Mouse (Mus musculus): ENCODE data around the gene Rfx7.
A peak's percentile ranks its signal among the peaks of the same experiment; 100 is the strongest.

Gene Rfx7

DNA sequence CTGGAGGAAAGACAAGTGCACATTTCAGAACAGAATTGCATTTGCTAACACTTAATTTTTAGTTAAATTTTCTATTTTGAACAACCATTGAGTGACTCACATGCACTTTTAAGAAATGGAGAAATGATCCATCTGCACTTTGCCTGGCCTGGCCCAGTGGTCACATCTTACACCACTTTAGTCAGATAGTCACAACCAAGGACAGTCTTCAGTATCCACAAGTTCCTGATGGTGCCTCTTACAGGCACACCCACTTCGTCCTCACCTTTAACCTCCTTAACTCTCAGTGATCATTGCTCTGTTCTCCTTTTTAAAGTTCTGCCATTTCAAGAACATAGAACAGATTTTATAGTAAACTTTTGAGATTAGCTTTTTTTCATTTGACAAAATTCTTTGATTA, 26.7 kb downstream of the Rfx7 start:
- DNase-seq = no peak

DNA sequence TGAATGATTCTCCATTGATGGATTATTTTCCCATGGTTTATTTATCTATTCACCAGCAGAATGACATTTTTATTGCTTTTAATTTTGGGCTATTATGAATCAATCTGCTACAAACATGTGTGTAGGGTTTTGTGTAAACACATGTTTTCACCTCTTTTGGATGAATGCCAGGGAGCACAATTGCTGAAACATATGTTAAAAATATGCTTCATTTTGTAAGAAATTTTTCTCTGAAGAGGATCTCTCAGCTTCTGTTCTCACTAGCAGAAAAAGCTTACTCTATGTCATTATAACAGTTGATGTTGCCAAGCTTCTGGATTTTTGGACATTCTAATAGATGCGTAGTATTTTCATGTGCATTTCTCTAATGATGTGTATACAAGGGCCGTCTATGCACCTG, 28.3 kb downstream of the Rfx7 start:
- DNase-seq = no peak

DNA sequence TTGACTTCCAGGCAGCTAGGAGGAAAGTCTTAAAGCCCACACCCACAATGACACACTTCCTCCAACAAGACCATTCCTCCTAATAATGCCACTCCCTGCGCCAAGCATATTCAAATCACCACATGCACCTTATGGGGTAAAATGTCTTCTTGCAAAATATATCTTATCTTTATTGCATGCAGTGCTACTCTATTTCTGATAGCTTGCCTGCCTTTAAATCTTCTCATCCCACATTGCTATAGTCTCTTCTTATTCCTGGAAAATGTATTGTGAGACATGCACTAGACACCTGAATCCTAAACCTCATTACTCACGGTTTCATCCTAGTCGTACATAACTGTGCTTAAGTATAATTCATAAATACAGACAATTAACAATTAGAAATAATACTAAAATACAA, 31.2 kb downstream of the Rfx7 start:
- no peak for DNase-seq

DNA sequence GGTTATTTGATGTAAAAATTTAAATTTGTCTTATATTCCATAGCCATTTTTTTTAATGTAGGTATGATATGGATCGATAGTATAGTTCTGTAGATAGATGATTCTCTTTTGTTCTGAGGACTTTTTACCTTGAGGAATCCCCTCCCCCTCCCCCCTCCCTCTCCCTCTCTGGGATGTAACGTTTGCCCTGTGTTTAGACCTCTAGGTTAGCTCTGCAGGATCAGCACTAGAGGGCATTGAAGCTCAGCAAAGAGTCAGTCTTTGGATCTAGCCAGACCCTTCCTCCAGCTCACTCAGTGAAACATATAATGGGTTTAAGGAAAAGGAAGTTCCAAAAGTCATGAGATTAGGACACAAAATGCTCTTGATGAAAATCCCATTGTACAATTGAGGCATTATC, 35.1 kb downstream of the Rfx7 start:
- no peak for DNase-seq

DNA sequence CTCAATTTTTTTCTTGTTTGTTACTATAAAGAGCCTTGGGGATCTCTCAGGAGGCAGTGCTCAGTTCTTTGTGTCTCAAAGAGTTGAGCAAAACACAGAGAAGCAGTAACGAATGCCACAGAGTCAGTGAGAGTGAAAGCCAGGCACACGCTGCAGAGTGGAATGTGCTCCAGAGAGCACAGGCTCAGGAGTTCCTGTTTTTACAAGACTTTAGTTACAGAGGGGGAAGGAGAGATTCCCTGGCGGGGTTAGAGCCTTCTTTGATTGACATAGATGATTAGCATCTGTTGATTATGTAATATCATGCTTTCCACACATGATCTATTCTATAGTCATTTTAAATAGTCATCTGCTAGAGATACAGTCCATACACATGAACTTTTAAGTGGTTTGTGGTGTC, 48.2 kb downstream of the Rfx7 start:
- DNase-seq = no peak

DNA sequence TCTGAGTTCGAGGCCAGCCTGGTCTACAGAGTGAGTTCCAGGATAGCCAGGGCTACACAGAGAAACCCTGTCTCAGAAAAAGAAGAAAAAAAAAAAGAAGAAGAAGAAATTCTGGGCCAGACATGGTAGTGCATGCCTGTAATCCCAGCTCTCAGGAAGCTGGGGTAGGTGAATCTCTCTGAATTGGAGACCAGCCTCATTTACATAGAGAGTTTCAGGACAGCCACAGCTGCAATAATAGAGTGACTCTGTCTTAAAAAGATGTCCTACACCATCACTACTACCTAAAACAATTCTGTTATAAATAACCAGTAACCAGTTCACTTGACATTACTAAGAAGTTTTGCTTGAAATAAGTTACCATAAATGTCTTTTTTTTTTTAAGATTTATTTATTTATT, 58.8 kb downstream of the Rfx7 start:
- DNase-seq = no peak

DNA sequence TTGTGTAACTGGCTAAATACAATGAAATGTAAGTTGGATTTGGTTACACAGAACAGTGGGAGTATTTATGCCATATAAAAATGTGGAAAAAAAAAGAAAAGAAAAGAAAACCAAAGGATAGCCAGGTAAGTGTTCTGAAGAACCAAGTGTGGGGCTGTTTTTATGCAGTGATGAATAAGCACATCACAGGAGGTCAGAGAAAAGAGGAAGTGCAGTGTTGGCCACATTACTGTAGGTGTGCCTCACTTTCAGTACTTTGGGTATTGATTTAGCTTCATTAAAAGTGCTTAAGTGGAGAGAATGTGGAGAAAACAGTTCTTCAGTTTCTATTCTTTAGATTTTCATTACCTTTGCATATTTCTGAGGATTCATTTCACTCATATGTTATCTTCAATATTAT, 60.0 kb downstream of the Rfx7 start:
- no peak for DNase-seq

DNA sequence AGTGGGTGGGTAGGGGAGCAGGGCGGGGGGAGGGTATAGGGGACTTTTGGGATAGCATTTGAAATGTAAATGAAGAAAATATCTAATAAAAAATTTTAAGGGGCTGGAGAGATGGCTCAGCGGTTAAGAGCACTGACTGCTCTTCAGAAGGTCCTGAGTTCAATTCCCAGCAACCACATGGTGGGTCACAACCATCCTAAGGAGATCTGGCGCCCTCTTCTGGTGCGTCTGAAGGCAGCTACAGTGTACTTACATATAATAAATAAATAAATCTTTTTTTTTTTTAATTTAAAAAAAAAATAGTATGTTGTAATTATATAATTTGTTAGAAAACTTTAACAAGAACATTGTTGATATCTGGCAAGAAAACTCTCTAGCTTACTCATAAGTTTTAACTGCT, 62.6 kb downstream of the Rfx7 start:
- peak; percentile 43 for DNase-seq

DNA sequence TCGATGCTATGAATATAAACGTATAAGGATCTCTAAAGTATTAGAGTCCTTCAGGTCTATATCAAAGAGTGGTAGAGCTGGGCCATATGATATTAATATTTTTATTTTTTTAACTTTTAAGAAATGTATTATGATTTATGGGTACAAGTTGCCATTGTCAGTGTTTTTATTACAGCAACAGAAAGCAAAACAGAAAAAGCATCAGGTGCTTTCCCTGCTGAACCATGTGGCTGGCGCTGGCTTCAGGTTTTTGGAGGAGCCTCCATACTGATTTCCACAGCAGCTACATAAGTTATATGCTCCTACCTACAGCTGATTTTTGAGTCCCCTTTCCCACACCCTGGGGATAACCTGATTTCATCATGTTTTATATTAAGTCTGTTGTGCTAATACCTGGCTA, 68.1 kb downstream of the Rfx7 start:
- DNase-seq = no peak

DNA sequence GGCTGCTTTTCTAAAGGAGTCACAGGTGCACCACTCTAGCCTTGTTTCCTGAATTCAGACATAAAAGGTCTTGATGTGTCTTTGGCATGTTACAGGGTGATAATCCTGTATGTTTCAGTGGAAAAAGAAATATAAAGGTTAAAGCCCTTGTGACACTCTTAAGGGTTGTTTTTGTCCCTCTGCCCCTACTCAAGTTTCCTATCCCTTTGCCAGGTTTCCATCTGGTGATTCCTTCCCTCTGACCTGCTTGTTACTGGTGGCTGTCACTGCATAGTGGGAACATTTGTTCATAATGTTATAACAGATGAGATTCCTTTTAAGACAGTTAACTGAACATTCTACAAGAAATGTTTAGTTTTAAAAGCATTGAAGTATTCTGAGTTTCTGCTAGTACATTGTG, 77.7 kb downstream of the Rfx7 start:
- DNase-seq = no peak

DNA sequence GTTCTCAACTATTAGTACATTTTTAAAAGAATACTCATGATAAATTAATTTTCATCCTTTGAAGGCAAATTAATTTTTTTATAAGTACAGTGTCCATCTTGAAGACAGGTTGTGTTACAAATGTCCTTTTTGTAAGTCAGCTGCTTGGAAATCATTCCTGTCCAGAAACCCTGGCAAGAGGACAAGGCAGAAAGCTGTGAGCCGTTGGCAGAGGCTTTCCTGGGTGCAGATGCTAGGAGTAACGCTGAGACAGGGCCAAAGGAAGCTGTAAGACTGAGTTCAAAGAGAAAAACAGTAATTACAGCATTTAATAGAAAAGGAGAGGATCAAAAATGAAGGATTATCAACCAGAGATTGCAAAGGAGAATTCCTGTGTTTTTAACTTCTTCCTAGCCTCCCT, 81.8 kb downstream of the Rfx7 start:
- DNase-seq = no peak

DNA sequence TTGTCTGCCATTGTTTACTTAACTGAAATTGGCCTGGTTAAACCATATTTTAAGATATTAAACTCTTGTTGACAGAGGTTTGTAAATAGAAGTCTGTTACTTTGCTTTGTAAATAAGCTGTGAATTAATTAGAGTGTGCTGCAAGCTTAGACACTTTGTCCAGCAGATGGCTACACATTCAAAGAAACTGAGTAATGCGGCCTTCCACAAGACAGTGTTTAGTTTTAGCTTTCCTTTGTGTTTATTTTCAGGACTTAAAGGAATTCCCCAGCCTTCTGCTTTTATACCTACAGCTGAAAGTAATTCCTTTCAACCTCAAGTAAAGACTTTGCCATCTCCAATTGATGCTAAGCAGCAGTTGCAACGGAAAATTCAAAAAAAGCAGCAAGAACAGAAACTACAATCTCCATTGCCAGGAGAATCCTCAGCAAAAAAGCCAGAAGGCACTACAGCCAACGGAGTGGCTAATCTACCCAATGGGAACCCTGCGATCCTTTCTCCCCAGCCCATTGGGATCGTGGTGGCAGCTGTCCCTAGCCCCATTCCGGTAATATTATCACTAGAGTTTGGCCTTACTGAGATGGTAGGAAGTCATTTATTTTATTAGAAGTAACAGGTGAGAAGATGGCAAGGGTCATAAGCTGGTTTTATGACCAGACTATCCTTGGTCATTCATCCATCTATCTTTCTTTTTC, 82.9 kb downstream of the Rfx7 start:
- DNase-seq = no peak

DNA sequence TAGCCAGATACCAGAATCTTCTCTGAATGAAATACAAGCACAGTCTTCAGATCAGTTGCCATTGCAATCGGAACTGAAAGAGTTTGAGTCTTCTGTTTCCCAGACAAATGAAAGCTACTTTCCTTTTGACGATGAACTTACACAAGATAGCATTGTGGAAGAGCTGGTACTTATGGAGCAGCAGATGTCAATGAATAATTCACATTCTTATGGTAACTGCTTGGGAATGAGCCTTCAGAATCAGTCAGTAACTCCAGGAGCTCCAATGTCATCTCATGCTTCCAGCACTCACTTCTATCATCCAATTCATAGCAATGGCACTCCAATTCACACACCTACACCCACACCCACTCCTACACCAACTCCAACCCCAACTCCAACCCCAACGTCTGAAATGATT, 86.0 kb downstream of the Rfx7 start:
- DNase-seq = no peak

DNA sequence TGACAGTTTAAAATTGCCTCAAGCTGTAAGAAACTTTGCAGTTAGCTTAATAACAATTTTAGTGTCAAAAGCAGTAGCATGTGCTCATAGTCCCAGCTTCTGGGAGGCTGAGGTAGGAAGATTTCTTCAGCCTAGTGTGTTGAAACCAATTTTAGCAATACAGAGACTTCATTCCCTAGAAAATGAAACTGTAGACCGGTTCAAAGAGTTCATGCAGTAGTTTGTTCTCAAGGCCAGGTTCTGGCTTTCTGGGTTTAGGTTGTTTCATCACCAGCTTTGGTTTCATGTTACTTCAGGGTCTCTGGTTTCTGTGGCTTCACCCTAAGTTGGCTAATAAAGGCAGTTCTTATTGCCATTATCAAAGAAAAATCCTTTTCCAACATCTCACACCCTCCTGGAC, 91.6 kb downstream of the Rfx7 start:
- DNase-seq = no peak

DNA sequence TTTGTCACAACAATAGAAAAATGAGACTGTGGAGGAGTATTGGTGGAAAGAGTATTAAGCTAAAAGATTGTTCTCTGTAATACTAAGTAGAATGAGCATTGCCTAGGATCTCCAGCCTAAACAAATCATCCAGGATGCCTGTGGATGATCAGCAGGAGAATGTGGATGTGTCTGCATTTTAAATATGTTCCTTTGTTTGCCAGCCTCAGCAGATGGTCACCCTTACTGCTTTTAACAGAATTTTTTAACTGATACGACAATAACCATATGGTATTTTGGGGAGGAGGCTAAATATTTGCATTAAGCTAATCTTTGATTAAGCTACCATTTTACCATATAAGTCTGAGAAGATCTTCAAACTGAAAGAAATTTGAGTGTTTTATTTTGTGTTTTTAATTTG, 95.6 kb downstream of the Rfx7 start:
- DNase-seq = no peak

DNA sequence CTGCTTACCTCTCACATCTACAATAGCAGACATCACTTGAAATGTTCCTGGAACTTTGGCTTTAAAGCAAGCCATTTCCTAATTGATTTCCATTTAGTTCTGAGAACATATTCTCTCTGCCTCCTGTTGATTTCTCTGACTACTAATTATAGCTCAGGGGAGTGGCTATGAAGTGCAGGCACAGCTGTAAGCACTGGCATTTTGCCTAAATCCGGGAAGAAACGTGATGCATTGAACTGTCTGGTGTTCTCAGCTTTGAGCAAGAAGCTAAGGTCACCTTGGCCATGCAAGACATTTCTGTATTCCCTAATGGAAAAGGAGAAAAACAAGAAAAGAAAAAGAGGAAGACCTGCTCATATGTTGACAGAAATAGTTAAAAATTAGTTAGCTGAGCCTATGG, 96.6 kb downstream of the Rfx7 start:
- peak; percentile 61 to 68 for DNase-seq

DNA sequence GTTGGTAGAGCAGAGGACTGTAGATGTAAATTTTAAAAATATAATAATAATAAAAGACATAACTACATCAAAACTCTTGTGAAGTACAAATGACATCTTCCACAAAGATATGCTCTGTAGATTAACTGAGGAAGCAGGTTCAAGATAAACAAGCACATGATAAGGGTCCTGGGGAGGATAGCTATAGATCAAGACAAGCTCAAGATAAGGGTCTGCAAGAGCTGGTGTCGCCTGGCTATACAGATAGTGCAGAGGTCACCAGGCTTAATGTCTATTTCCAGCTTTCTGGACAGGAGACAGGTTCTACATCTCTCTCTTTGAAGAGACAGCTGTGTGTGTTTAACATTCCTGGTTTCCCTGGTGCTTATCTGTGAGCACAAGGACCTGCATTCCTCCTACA, 100.2 kb downstream of the Rfx7 start:
- no peak for DNase-seq

DNA sequence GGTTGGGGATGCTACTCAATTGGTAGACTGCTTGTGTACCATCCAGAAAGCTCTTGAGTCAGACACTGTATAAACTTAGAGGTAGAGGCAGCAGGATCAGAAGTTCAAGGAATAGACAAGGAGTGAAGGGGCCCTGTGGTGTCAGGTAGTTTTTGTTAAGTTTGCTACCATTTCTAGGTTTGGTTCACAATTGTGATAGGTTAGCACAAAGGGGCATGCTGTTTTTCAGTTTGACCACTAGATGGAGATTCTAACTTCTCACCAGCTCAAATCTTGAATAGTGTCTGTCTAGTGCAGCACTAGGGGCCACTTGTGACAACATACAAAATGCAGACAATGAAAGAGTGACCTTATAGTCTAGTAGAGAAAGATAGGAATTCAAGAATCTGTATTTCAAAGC, 103.1 kb downstream of the Rfx7 start:
- no peak for DNase-seq

DNA sequence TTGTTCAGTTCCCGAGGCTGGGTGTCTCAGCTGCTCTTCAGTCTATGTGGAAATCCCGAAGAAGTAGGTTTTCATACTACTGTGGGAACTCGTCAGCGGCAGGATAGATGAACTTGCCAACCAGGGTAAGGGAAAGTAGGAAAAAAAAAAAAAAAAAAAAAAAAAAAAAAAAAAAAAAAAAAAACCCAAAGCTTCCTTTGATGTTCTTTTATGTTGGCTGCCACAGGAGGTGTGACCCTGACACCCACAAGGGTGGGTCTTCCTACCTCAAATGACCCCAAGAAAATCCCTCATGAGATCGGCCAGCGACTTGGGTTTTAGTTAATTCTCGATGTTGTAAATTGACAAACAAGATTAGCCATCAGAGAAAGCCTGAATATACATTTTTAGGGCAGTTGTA, 104.5 kb downstream of the Rfx7 start:
- no peak for DNase-seq

DNA sequence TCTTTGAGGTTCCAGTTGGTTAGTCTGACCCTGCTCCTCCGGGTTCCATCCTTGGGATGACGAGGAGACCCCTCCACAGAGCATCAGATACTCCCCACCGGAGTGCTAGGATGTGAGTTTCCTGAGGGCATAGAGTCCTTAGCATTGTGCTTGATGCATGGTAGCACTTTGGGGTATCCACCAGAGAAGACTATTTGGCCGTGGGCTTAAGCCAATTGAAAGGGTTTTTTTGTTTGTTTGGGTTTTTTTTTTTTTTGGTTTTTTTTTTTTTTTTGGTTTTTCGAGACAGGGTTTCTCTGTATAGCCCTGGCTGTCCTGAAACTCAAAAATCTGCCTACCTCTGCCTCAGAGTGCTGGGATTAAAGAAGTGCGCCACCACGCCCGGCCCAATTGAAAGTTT, 105.2 kb downstream of the Rfx7 start:
- no peak for DNase-seq

DNA sequence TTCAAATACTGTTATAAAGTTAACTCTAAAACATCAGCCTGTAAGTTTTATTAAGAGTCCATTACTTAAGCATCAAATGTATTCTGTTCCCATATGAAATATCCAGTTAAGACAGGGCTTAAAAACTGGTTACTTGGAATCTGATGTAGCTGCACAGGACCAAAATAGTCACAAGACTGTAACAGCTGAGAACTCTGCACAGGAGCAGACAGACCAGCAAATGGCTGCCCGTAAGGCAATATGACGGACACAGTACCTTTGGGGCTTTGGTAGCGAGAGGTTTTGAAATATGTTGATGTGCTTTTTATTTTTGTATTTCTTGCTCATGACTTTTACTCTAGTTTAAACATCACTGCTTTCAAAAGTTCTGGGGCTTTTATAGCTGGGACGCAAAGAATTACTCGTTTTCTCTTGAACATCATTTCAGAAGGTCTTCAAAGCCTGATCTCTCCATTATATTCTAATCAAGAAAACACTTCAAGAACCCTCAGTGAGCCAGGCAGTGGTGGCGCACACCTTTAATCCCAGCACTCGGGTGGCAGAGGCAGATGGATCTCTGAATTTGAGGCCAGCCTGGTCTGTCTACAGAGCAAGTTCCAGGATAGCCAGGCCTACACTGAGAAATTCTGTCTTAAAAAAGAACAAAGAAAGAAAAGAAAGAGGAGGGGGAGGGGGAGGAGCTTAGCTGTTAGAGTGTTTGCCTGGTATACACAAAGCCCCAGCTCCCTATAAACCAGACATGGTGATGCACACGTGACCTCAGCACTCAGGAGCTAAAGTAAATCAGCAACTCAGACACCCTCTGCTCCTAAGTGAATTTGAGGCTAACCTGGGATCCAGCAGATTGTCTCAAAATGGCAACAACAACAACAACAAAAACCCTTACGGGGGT, 107.2 kb downstream of the Rfx7 start:
- peak; percentile 53 to 75 for DNase-seq

DNA sequence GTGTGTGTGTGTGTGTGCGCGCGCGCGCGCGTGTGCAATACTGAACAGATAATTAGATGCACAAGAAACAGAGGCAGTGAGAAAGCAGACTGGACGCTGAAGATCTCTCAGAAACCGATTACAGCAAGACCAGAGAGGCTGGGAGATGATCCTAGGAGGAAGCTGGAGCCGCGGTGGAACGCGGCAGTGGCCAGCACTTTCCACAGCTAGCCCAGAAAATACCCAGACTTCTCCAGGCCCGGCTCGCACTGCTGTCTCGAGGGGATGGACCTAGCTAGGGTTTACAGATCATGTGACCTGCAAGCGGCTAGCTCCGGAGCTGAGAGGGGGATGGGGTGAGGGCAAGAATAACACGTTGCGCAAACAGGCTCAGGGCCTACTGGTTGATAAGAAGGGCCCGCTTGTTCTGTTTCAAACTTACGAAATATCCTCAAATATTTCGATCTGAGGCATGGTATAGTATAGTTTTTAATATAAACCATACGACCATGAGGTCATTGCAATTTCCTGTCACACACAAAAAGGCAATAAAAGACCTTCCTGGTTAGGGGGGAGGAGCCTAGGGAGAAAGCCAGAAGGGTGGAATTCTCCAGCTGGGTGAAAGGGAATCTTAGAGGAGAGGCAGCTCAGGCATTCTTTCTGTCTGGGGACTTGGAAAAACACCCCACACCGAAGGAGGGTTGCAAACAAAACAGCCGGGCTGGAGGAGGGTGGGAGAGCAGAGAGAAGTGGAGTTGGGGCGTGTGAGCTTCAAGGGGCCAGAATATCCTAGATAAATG, 108.0 kb downstream of the Rfx7 start:
- DNase-seq = peak; percentile 89 to 96

DNA sequence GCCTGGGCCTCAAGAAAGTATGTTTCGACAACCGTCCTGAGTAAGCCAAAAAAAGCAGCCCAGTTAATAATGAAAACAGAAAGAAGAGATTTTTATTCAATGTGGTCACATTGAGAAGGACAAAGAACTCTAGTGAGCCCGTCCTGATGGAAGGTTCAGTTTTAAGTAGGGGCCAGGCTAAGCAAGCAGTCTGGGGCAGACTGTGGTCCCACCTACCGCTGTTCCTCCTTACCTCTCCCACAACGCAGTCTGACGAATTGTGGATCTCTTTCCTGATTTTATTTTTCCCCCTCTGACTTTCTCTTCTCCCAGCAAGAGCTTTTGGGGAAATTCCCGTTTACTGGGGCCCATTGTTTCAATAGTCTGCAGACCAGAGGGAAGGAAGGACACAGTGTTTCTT, 108.6 kb downstream of the Rfx7 start:
- DNase-seq = no peak
